Mouse (Mus musculus) liver, adult 2 months (tissue): ENCODE results near the gene Fzr1. TPM values are rescaled to one million over a fixed set of nuclear protein-coding genes. Genes with fewer than 3 reads are reported as not detected.

Experiments used
- DNase-seq: peaks from one replicate; pipeline ENCODE4 v3.0.0-alpha.2; 2011; ENCODE audit warnings: low read depth, low spot score; ENCODE audit errors: extremely low read depth
- H3K27ac ChIP-seq: fragments of 200-500 bp; replicated peaks from 2 replicates; pipeline ENCODE4 v1.5.1; 2012; ENCODE audit warnings: low read depth, mild to moderate bottlenecking, control low read depth, inconsistent platforms, low read length; ENCODE audit not compliant: insufficient read depth
- H3K27me3 ChIP-seq: fragments of 200-500 bp; 2 replicates; pipeline ENCODE4 v1.6.1; 2012; ENCODE audit warnings: mild to moderate bottlenecking, moderate library complexity, low read length, inconsistent platforms; ENCODE audit not compliant: control insufficient read depth, insufficient read depth
- H3K36me3 ChIP-seq: fragments of 200-500 bp; 2 replicates; pipeline ENCODE4 v1.6.1; 2012; ENCODE audit warnings: low read length, inconsistent platforms; ENCODE audit not compliant: control insufficient read depth, insufficient read depth
- H3K4me1 ChIP-seq: fragments of 200-500 bp; 2 replicates; pipeline ENCODE4 v1.6.1; 2011; ENCODE audit warnings: low read length; ENCODE audit not compliant: control insufficient read depth, insufficient read depth
- H3K4me3 ChIP-seq: fragments of 200-500 bp; 2 replicates; pipeline ENCODE4 v1.5.1; 2011; ENCODE audit warnings: low read depth, mild to moderate bottlenecking, control low read depth, low read length, moderate library complexity; ENCODE audit not compliant: insufficient read depth
- H3K79me2 ChIP-seq: fragments of 200-500 bp; 2 replicates; pipeline ENCODE4 v1.6.1; 2012; ENCODE audit warnings: inconsistent platforms, mild to moderate bottlenecking, low read length, moderate library complexity; ENCODE audit not compliant: control insufficient read depth, insufficient read depth
- H3K9ac ChIP-seq: fragments of 200-500 bp; 2 replicates; pipeline ENCODE4 v1.6.1; 2012; ENCODE audit warnings: low read depth, mild to moderate bottlenecking, control low read depth, inconsistent platforms, low read length
- CTCF ChIP-seq: fragments of 200-500 bp; IDR thresholded peaks from 2 replicates; pipeline ENCODE4 v1.5.1; 2011; ENCODE audit warnings: low read depth, low read length, control low read depth
- POLR2A ChIP-seq: fragments of 200-500 bp; IDR thresholded peaks from 2 replicates; pipeline ENCODE4 v1.6.1; 2011; ENCODE audit warnings: low read length, control low read depth; ENCODE audit not compliant: insufficient read depth; ENCODE audit errors: extremely low read depth
- WGBS: fragments of 180-500 bp; shearing (Covaris S2); methylation state at CpG from one replicate; pipeline ENCODE4 v1.1.7; 2018; 5-methylcytosine and 5-hydroxymethylcytosine counted together
- polyA plus RNA-seq: library from polyadenylated mRNA; depleted of rRNA; stranded (reverse); fragments of >200 nt; gene quantifications from 2 replicates; pipeline ENCODE4 v1.2.3, GENCODE M21; 2012
- total RNA-seq: library from RNA; depleted of rRNA; stranded (reverse); fragments of >200 nt; gene quantifications from 2 replicates; pipeline ENCODE4 v1.2.3, GENCODE M21; 2014

The Fzr1 gene
- total and polyA plus RNA-seq, 2 experiments, result 6.2 to 29.9 TPM

DNA sequence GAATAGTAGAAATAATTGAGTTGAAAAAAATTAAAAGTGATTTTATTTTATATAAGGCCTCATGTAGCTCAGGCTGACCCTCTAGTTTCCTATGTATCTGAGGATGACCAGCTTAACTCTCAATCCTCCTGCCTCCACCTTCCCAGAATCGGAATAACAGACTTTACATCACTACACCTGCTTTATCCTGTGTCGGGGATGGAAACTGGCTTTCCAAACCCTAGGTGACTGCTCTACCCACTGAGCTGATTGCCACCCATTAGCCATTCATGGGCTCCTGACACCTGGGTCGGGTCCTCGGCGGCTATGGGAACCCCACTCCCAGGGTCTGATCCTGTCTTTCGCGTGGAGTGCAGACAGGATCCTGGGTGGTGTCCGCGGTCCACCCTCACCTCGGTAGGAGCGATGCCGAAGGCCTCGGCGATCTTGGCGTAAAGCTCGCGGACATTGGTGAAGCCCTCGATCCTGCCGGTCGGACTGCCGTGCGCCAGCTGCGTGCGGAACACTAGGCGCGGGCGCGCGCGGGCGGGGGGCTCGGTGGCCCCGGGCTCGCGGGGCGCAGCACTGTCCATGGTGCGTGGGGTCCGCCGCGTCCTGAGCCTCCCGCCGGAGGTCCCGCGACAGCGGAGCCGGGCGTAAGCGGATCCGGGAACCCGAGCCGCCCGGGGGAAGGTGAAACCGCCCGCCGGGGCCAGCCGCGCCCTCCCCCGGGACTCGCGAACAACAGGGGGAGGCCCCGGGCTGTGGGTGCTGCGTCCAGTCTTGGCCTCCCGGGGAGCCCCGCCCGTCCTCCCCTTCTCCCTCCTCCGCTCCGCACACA lies 35.4 kb downstream of the Fzr1 start, which contains the start of gene Gipc3:
TSS of gene Gipc3 (minus strand) at position 581 of the 820 bp plus-strand sequence.
- Histone ChIP-seq H3K9ac (peak within 1 kb of the TSS; percentile 73), H3K36me3 (no peaks in the 10 kb centered on the region; the same call in 1 of the 2 replicates), H3K4me1 (peaks cover 8% of the 10 kb centered on the region; the same call in 1 of the 2 replicates), H3K4me3 (peak within 1 kb of the TSS; percentile 63), H3K27me3 (peaks cover 8% of the 10 kb centered on the region), H3K79me2 (no peaks in the 10 kb centered on the region), H3K27ac (no peak within 1 kb of the TSS)
- no peak for DNase-seq
- TF ChIP-seq POLR2A (no peak), CTCF (no peak)
- WGBS, result 5% methylated on average over 60 of the region's 67 CpGs

DNA sequence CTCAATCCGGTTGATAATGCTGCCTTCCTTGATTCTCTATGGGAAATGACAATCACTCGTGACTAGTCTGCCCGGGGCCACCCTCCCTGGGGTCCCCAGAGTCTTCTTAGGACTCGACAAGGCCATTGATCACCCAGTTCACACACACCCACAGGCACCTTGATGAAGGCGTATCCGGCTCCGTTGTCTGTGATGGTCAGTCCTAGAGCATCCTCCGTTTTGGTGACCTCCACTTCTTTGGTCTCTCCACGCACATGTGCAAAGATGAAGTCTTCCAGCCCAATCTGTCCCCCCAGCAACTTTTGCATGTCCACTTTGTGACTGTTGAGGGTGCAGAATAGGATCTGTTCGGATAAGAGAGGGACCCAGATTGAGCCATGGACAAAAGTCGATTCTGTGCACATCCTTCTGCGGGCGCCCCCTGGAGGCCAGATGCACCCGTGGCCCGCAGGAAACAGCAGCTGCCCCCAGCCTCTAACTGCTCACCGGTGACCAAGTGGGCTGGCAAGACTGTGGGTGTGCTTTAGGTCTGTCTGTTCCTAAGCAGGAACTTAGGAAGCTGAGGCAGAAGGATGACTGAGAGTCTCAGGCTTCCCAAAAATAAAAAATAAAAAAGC lies 36.9 kb downstream of the Fzr1 start:
- no peaks in the 10 kb centered on the region for H3K4me1 ChIP-seq
- H3K79me2 ChIP-seq, result no peaks in the 10 kb centered on the region
- TF ChIP-seq POLR2A, result no peak
- peak; percentile 83 for TF ChIP-seq CTCF
- H3K4me3 ChIP-seq, result no peak overlapping the region
- H3K9ac ChIP-seq, result no peak overlapping the region
- H3K27ac ChIP-seq, result no peak overlapping the region
- H3K27me3 ChIP-seq, result peaks cover 8% of the 10 kb centered on the region
- H3K36me3 ChIP-seq, result no peaks in the 10 kb centered on the region
- no peak for DNase-seq
- WGBS, result 36% methylated on average over 16 of the region's 16 CpGs

DNA sequence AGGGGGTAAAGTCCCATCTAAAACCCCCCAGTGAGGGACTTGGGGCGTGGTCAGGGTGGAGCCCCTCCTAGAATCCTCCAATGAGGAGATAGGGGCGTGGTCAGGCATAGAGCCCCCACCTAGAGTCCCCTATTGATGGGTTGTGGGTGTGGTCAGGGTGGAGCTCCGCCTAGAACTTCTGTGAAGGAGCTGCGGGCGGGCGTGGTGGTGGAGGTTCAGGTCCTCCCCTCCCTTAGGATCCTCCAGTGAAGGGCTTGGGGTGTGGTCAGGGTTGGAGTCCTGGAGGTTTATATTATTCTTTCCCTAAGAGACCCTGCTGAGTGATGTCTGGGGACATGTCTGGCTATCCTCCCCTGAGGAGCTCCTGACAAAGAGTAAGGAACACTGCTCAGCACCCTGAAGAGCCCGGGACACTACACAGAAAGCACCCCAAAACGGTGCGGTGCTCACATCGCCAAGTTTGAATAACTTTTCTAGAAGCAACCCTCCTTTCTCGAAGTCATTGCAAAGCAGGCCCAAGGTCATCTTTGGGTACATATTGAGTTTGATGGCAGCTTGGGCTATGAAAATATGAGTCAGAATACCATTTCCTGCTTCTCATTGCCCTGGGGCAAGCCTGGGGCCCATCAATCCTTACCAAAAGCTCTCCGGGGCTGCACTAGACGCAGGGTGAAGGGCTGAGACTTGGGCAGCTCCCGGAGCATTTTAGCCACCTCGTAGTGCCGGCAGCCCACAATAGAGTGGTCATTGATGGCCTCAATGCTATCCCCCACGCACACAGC lies 37.6 kb downstream of the Fzr1 start:
- H3K27ac ChIP-seq, result no peak overlapping the region
- no peaks in the 10 kb centered on the region for H3K4me1 ChIP-seq
- 58% methylated on average over 17 of the region's 17 CpGs for WGBS
- H3K79me2 ChIP-seq, result no peaks in the 10 kb centered on the region
- DNase-seq, result no peak
- no peaks in the 10 kb centered on the region for H3K36me3 ChIP-seq
- H3K4me3 ChIP-seq, result no peak overlapping the region
- no peak for TF ChIP-seq CTCF
- H3K27me3 ChIP-seq, result peaks cover 8% of the 10 kb centered on the region
- no peak overlapping the region for H3K9ac ChIP-seq

DNA sequence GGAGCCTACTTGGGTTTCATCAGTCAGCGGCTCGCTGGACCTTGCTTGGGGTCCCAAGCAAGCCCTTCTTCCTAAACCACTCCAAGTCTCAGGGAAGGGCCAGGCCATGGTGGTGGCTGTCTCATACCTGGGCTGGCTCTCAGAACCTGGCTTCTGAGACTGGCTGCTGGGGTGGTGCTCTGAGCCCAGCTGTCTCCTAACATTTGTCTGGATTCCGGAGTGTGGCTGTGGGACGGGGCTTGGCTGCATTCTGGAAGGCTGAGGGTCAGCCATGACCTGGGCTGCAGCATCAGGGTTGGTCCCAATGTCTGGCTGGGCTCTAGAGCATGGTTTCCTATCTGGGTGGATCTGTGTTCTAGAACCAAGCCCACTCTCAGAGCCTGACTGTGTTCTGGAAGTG lies 41.8 kb downstream of the Fzr1 start:
- no peaks in the 10 kb centered on the region for H3K27me3 ChIP-seq
- H3K9ac ChIP-seq, result no peak overlapping the region
- TF ChIP-seq CTCF, result no peak
- no peak for TF ChIP-seq POLR2A
- no peak for DNase-seq
- no peak overlapping the region for H3K27ac ChIP-seq
- H3K79me2 ChIP-seq, result no peaks in the 10 kb centered on the region
- WGBS, result 94% methylated on average over 4 of the region's 4 CpGs
- no peak overlapping the region for H3K4me3 ChIP-seq
- H3K36me3 ChIP-seq, result no peaks in the 10 kb centered on the region
- no peaks in the 10 kb centered on the region for H3K4me1 ChIP-seq

DNA sequence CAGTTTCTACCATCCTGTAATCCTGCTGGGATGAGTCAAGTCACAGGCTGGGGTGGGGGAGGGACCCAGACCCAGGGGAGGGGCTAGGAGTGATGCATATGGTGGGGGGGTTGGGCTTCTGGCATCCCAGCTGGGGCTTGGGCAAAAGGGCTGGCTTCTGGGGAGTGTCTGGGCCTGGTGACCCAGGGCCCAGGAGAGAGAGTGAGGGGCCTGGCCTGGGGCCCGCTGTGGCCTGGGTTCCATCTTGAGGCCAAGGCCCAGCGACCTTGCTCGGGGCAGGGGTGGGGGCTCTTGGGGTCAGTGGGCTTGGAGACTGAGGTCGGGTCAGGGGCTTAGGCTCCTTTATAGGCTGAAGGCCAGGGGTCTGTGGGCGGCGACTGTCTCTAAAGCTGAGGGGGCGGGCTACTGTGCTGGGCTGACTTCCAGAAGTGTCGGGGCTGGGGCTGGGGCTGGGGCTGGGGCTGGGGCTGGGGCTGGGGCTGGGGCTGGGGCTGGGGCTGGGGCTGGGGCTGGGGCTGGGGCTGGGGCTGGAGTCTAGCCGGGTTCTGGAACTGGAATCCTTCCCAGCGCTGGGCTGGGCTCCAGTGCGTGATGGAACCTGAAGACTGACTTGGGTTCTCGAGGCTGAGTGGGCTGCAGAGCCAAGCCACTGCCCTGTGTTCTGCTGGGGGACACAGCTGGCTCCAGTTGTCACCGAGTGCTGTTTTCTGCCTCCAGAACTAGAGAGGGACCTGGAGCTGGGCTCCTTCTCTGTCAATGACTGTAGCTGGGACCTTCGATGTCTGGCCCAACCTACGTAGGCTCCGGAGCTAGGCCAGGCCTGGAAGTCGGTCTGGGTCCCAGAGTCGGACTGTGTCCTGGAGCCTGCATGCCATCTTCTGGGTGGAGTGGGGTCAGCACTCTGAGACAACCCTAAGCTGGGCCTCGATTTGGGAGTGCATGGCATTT lies 42.6 kb downstream of the Fzr1 start:
- no peak for DNase-seq
- Histone ChIP-seq H3K79me2 (no peaks in the 10 kb centered on the region), H3K27ac (no peak overlapping the region), H3K4me1 (no peaks in the 10 kb centered on the region), H3K27me3 (no peaks in the 10 kb centered on the region), H3K4me3 (no peak overlapping the region), H3K36me3 (no peaks in the 10 kb centered on the region), H3K9ac (no peak overlapping the region)
- 77% methylated on average over 18 of the region's 19 CpGs for WGBS
- TF ChIP-seq POLR2A (no peak), CTCF (no peak)
